Mouse (Mus musculus): ENCODE measurements at regions not wholly inside any gene's neighbourhood (a gene's known extent, or its start where the extent isn't known, plus 50 kb on each side); places are given as distances from the start of the nearest gene placed in this dataset.

DNA sequence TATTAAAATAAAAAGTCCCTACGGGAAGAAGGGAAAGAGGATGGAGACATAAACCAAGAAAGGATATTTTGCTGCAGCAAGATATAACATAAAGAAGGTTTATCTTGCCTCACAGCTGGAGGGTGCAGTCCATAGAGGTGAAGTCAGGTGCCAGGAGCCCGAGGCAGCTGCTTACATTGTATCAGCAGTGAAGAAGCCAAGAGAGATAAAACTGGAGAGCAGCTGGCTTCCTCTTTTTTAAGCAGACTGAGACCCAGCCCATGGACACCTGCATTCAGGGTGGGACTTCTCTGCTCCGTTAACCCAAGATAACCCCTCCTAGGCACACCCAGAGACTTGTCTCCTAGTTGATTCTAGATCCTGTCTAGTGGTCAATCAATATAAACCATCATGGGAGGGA, 147.6 kb downstream of the Ttc8 start:
- no peaks in the 10 kb centered on the region for H3K9me3 ChIP-seq
- H3K9ac ChIP-seq: no peak overlapping the region
- H3K4me1 ChIP-seq: no peaks in the 10 kb centered on the region
- 73% methylated on average over 3 of the region's 3 CpGs for WGBS
- H3K36me3 ChIP-seq: no peaks in the 10 kb centered on the region
- H3K27ac ChIP-seq: no peak overlapping the region
- no peak overlapping the region for H3K4me2 ChIP-seq (replicated peaks)
- H3K4me3 ChIP-seq: no peak overlapping the region
- H3K27me3 ChIP-seq: no peaks in the 10 kb centered on the region
- no peak for ATAC-seq (ENCODE audit: insufficient number of reproducible peaks, insufficient read depth, low FRiP score, low TSS enrichment)

DNA sequence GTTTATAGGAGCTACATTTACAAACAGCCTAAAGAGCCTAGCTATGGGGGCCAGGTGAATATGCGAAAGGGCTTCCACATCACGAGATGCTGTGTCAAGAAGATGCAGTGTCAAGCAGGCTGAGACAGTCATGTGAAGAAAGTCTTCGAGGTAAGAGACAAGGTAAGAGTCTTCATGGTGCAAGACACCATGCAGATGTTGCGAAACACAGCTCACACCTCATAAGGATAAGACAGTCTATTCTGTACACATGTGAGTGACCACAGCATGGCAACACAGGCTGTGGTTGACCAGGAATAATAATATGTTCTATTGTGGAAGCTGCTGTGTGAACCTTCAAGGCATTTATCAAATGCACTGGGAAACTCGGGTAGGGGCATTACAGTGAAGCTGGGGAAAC, 153.4 kb downstream of the Ttc8 start:
- Histone ChIP-seq H3K4me1 (no peaks in the 10 kb centered on the region), H3K36me3 (no peaks in the 10 kb centered on the region), H3K27ac (no peak overlapping the region), H3K9me3 (no peaks in the 10 kb centered on the region), H3K4me2 (replicated peaks) (no peak overlapping the region), H3K4me3 (no peak overlapping the region), H3K27me3 (no peaks in the 10 kb centered on the region), H3K9ac (no peak overlapping the region)
- ATAC-seq (ENCODE audit: insufficient number of reproducible peaks, insufficient read depth, low FRiP score, low TSS enrichment): no peak
- 84% methylated on average over 5 of the region's 5 CpGs for WGBS

GRCm38 (mm10) chr12:99077366-99077765, 157.0 kb downstream of the Ttc8 start:
- Histone ChIP-seq H3K27ac (no peak overlapping the region), H3K27me3 (no peaks in the 10 kb centered on the region), H3K9me3 (no peaks in the 10 kb centered on the region), H3K4me1 (no peaks in the 10 kb centered on the region), H3K4me2 (replicated peaks) (no peak overlapping the region), H3K4me3 (no peak overlapping the region), H3K36me3 (no peaks in the 10 kb centered on the region), H3K9ac (no peak overlapping the region)
- ATAC-seq (ENCODE audit: insufficient number of reproducible peaks, insufficient read depth, low FRiP score, low TSS enrichment): no peak
- 67% methylated on average over 3 of the region's 3 CpGs for WGBS

- 74% methylated on average over 1 of the region's 1 CpGs for WGBS
- no peak overlapping the region for H3K4me3 ChIP-seq
Observed at GRCm38 (mm10) chr12:99079873-99080272, 159.5 kb downstream of the Ttc8 start.

GRCm38 (mm10) chr12:99083616-99084015, 163.2 kb downstream of the Ttc8 start:
- no peaks in the 10 kb centered on the region for H3K4me1 ChIP-seq
- no peak overlapping the region for H3K4me2 ChIP-seq (replicated peaks)
- ATAC-seq (ENCODE audit: insufficient number of reproducible peaks, insufficient read depth, low FRiP score, low TSS enrichment): no peak
- peaks cover 12% of the 10 kb centered on the region; the same call in 1 of the 2 replicates for H3K27me3 ChIP-seq
- no peak overlapping the region for H3K4me3 ChIP-seq
- H3K9me3 ChIP-seq: no peaks in the 10 kb centered on the region
- no peak overlapping the region for H3K9ac ChIP-seq
- 41% methylated on average over 11 of the region's 11 CpGs for WGBS
- H3K36me3 ChIP-seq: no peaks in the 10 kb centered on the region
- no peak overlapping the region for H3K27ac ChIP-seq

More at GRCm38 (mm10) chr12:99079873-99080272, 159.5 kb downstream of the Ttc8 start:
- Histone ChIP-seq H3K4me1 (no peaks in the 10 kb centered on the region), H3K27me3 (peaks cover 12% of the 10 kb centered on the region; the same call in 1 of the 2 replicates), H3K9ac (no peak overlapping the region), H3K36me3 (no peaks in the 10 kb centered on the region), H3K9me3 (no peaks in the 10 kb centered on the region), H3K4me2 (replicated peaks) (no peak overlapping the region), H3K27ac (no peak overlapping the region)
- ATAC-seq (ENCODE audit: insufficient number of reproducible peaks, insufficient read depth, low FRiP score, low TSS enrichment): no peak

DNA sequence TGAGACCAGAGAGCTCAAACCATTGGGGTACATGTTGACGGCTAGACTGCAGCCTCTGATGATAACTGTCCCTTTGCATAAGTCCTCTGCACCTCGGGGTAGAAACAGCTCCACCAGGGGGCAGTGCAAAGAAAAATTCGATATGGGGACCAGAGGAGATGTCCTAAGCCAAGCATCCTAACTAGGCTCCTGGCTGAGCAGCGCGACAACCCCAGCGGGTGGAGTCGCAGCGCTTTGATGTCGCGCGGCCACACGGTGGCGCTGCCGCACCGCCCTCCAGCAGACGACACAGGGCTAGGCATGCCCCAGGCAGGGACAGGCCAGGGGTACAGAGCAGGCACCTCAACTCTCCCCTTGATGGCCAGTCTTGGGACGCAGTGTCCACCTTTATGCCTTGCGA, 163.8 kb downstream of the Ttc8 start:
- H3K9ac ChIP-seq: no peak overlapping the region
- peak; percentile 83 for ATAC-seq (ENCODE audit: insufficient number of reproducible peaks, insufficient read depth, low FRiP score, low TSS enrichment)
- no peak overlapping the region for H3K27ac ChIP-seq
- no peaks in the 10 kb centered on the region for H3K9me3 ChIP-seq
- WGBS: 4% methylated on average over 18 of the region's 18 CpGs
- H3K36me3 ChIP-seq: no peaks in the 10 kb centered on the region
- no peak overlapping the region for H3K4me3 ChIP-seq
- H3K4me2 ChIP-seq (replicated peaks): peak overlapping the region; percentile 13; the same call in 1 of the 2 replicates
- peaks cover 12% of the 10 kb centered on the region; the same call in 1 of the 2 replicates for H3K27me3 ChIP-seq
- no peaks in the 10 kb centered on the region for H3K4me1 ChIP-seq

DNA sequence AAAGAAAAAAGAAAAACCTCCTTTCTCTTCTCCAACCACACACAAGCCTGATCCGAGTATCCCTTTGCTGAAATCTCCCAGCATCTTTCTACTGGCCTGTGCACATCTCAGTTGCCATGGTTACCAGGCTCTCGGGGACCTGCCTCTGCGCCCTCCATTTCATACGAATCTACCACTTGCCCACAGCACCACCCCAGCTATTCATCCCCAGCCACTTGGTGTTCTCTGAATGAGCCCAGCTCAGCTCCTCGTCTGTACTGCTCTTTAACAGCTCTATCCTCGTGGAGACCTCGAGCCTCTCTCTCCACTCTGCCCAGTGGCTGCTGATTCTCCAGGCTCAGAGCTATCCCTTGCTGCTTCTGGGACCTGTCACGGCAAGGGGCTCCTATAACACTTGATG, 166.9 kb downstream of the Ttc8 start:
- H3K27me3 ChIP-seq: peaks cover 12% of the 10 kb centered on the region; the same call in 1 of the 2 replicates
- H3K27ac ChIP-seq: no peak overlapping the region
- no peaks in the 10 kb centered on the region for H3K36me3 ChIP-seq
- H3K4me3 ChIP-seq: no peak overlapping the region
- no peak overlapping the region for H3K9ac ChIP-seq
- WGBS: 61% methylated on average over 8 of the region's 8 CpGs
- no peaks in the 10 kb centered on the region for H3K4me1 ChIP-seq
- H3K4me2 ChIP-seq (replicated peaks): no peak overlapping the region
- H3K9me3 ChIP-seq: no peaks in the 10 kb centered on the region
- ATAC-seq (ENCODE audit: insufficient number of reproducible peaks, insufficient read depth, low FRiP score, low TSS enrichment): no peak

DNA sequence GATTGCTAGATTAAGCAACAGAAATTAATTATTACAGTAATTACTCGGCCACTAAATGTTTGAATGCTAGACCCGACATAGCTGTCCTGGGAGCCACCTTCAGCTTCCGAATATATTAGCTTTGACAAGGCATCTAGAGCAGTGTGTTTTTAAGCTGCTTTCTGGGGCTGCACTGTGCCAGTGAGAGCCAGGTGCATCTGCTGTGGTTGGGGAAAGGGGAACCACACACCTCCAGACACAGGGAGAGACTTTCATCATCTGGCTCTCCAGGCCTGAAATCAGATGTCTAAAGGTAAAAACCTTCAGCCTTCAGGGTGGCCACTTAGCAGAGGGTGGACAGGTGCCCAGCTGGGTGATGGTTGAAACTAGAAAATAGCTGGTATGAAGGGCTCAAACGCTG, 171.4 kb downstream of the Ttc8 start:
- Histone ChIP-seq H3K27me3 (no peaks in the 10 kb centered on the region), H3K4me1 (no peaks in the 10 kb centered on the region), H3K9ac (no peak overlapping the region), H3K27ac (no peak overlapping the region), H3K4me2 (replicated peaks) (no peak overlapping the region), H3K4me3 (no peak overlapping the region), H3K9me3 (no peaks in the 10 kb centered on the region), H3K36me3 (no peaks in the 10 kb centered on the region)
- WGBS: 64% methylated on average over 4 of the region's 4 CpGs
- ATAC-seq (ENCODE audit: insufficient number of reproducible peaks, insufficient read depth, low FRiP score, low TSS enrichment): no peak; the same call in 1 of the 2 replicates

GRCm38 (mm10) chr12:99093151-99093550, 172.8 kb downstream of the Ttc8 start:
- Histone ChIP-seq H3K27me3 (no peaks in the 10 kb centered on the region), H3K4me2 (replicated peaks) (no peak overlapping the region), H3K36me3 (no peaks in the 10 kb centered on the region), H3K4me1 (no peaks in the 10 kb centered on the region; the same call in 1 of the 2 replicates), H3K27ac (no peak overlapping the region), H3K9ac (no peak overlapping the region), H3K4me3 (no peak overlapping the region), H3K9me3 (no peaks in the 10 kb centered on the region)
- ATAC-seq (ENCODE audit: insufficient number of reproducible peaks, insufficient read depth, low FRiP score, low TSS enrichment): no peak
- WGBS: 71% methylated on average over 3 of the region's 3 CpGs

GRCm38 (mm10) chr12:99093989-99094388, 173.6 kb downstream of the Ttc8 start:
- no peaks in the 10 kb centered on the region for H3K36me3 ChIP-seq
- no peak overlapping the region for H3K9ac ChIP-seq
- ATAC-seq (ENCODE audit: insufficient number of reproducible peaks, insufficient read depth, low FRiP score, low TSS enrichment): no peak
- H3K4me3 ChIP-seq: no peak overlapping the region
- no peak overlapping the region for H3K27ac ChIP-seq
- WGBS: 79% methylated on average over 6 of the region's 6 CpGs
- H3K4me1 ChIP-seq: no peaks in the 10 kb centered on the region; the same call in 1 of the 2 replicates
- H3K9me3 ChIP-seq: no peaks in the 10 kb centered on the region
- no peaks in the 10 kb centered on the region for H3K27me3 ChIP-seq
- H3K4me2 ChIP-seq (replicated peaks): no peak overlapping the region

GRCm38 (mm10) chr12:99096930-99097617, 176.7 kb downstream of the Ttc8 start:
- ATAC-seq (ENCODE audit: insufficient number of reproducible peaks, insufficient read depth, low FRiP score, low TSS enrichment): peak; percentile 80
- Histone ChIP-seq H3K36me3 (no peaks in the 10 kb centered on the region), H3K27ac (no peak overlapping the region), H3K4me2 (replicated peaks) (no peak overlapping the region), H3K4me1 (no peaks in the 10 kb centered on the region; the same call in 1 of the 2 replicates), H3K9me3 (no peaks in the 10 kb centered on the region), H3K9ac (no peak overlapping the region), H3K4me3 (no peak overlapping the region), H3K27me3 (no peaks in the 10 kb centered on the region)
- 35% methylated on average over 14 of the region's 14 CpGs for WGBS

- Histone ChIP-seq H3K9ac (no peak overlapping the region), H3K4me1 (no peaks in the 10 kb centered on the region; the same call in 1 of the 2 replicates), H3K4me3 (no peak overlapping the region), H3K27ac (no peak overlapping the region), H3K27me3 (no peaks in the 10 kb centered on the region), H3K9me3 (no peaks in the 10 kb centered on the region), H3K4me2 (replicated peaks) (no peak overlapping the region), H3K36me3 (no peaks in the 10 kb centered on the region)
- no peak for ATAC-seq (ENCODE audit: insufficient number of reproducible peaks, insufficient read depth, low FRiP score, low TSS enrichment)
- WGBS: 90% methylated on average over 17 of the region's 17 CpGs
Observed at GRCm38 (mm10) chr12:99097618-99098066, 177.3 kb downstream of the Ttc8 start.
